Comparison of ENCODE assay signal across 31 mouse cellular contexts in genomic region chr5:98139297-98139660, GRCm38 (mm10). TPM values are rescaled to one million over a fixed set of nuclear protein-coding genes. Genes with fewer than 3 reads are reported as not detected.
"Had no signal": no experiment of that assay in that cellular context is flagged by ENCODE, and none has a peak within 500 bp of the region (broad histone marks: within the 10 kb centered on the region; RNA-seq: fewer than 3 reads in every experiment).

No protein-coding gene starts in this region.

- H3K27ac ChIP-seq: gastrocnemius, adult 2 months; heart, embryonic 10.5 days; hindbrain, embryonic 14.5 days; intestine, embryonic 15.5 days; layer of hippocampus, adult 2 months; left cerebral cortex, adult 2 months; limb, embryonic 10.5 days; limb, embryonic 12.5 days; liver, embryonic 13.5 days; liver, embryonic 15.5 days had no signal

- H3K27me3 ChIP-seq: heart, embryonic 12.5 days; hindbrain, embryonic 12.5 days; intestine, embryonic 15.5 days; limb, embryonic 12.5 days; liver, embryonic 13.5 days; liver, embryonic 15.5 days had no signal

- H3K4me3 ChIP-seq: gastrocnemius, adult 2 months; heart, embryonic 10.5 days; heart, embryonic 12.5 days; hindbrain, embryonic 12.5 days; intestine, embryonic 15.5 days; layer of hippocampus, adult 2 months; left cerebral cortex, adult 2 months; limb, embryonic 10.5 days; limb, embryonic 12.5 days; liver, embryonic 13.5 days; liver, embryonic 15.5 days had no signal

- H3K9ac ChIP-seq: heart, embryonic 12.5 days; hindbrain, embryonic 12.5 days; hindbrain, embryonic 14.5 days; intestine, embryonic 15.5 days; limb, embryonic 12.5 days; liver, embryonic 13.5 days; liver, embryonic 15.5 days; liver, postnatal 0 days had no signal

- H3K4me2 ChIP-seq: heart, embryonic 12.5 days; hindbrain, embryonic 12.5 days; hindbrain, embryonic 14.5 days; intestine, embryonic 15.5 days; limb, embryonic 12.5 days; liver, embryonic 11.5 days; liver, embryonic 13.5 days; liver, embryonic 15.5 days had no signal

- H3K4me1 ChIP-seq: heart, embryonic 12.5 days; intestine, embryonic 15.5 days; limb, embryonic 12.5 days; liver, embryonic 13.5 days; liver, embryonic 15.5 days had no signal

- H3K36me3 ChIP-seq: heart, embryonic 10.5 days; heart, embryonic 12.5 days; hindbrain, embryonic 12.5 days; intestine, embryonic 15.5 days; limb, embryonic 10.5 days; limb, embryonic 12.5 days; liver, embryonic 13.5 days; liver, embryonic 15.5 days had no signal

- DNase-seq: gastrocnemius, adult 2 months; gastrocnemius, postnatal 10 days; gastrocnemius, postnatal 25 days; heart, adult 18-20 months; heart, postnatal 10 days; heart, postnatal 4 days; kidney, adult 18-20 months; kidney, adult 8-10 months; kidney, postnatal 10 days; kidney, postnatal 25 days; kidney, postnatal 4 days; liver; liver, embryonic 13.5 days; liver, postnatal 0 days had no signal

- H3K9me3 ChIP-seq: heart, embryonic 10.5 days; heart, embryonic 12.5 days; hindbrain, embryonic 12.5 days; intestine, embryonic 15.5 days; limb, embryonic 10.5 days; limb, embryonic 12.5 days; liver, embryonic 13.5 days; liver, embryonic 15.5 days had no signal

- ATAC-seq: hindbrain, embryonic 16.5 days; inflammation-experienced regulatory T-cells, adult 6 months; intestine, embryonic 15.5 days; intestine, postnatal 0 days; liver, postnatal 0 days had no signal

RNA-seq across cellular contexts. Expression of gene Prdm8, which starts 27.7 kb away (rescaled TPM):
- total RNA-seq: granulocyte monocyte progenitor cell, adult 5-6 weeks had no signal
- polyA plus RNA-seq: heart, embryonic 10.5 days; heart, embryonic 12.5 days; heart, embryonic 16.5 days; inflammation-experienced regulatory T-cells, adult 6 months; intestine, embryonic 15.5 days; kidney, embryonic 14.5 days; liver, embryonic 11.5 days; liver, embryonic 13.5 days; liver, embryonic 15.5 days; liver, postnatal 0 days had no signal
